Mouse (Mus musculus): ENCODE results near the gene Dmrt3. TPM values are rescaled to one million over a fixed set of nuclear protein-coding genes. Genes with fewer than 3 reads are reported as not detected.

The Dmrt3 gene
- polyA plus RNA-seq, 1 experiment = 0.06 TPM

- no peak for TF ChIP-seq MYOD1 (IDR thresholded peaks at IDR 0.05; ENCODE audit: control insufficient read depth in 1 of 3, insufficient read length in 2 of 3, low read depth in 2 of 3)
- TF ChIP-seq MYOG (IDR thresholded peaks at IDR 0.05; ENCODE audit: control insufficient read depth in 1 of 3, insufficient read depth in 1 of 3, insufficient read length in 2 of 3, low read depth in 2 of 3) = no peak
- TF ChIP-seq TCF3 (IDR thresholded peaks at IDR 0.05; ENCODE audit: insufficient read length, low read depth) = no peak
- TF ChIP-seq POLR2A (IDR thresholded peaks at IDR 0.05; ENCODE audit: insufficient read length, low read depth) = no peak
- TF ChIP-seq SRF (IDR thresholded peaks at IDR 0.05; ENCODE audit: control insufficient read depth, insufficient read length, low read depth) = no peak
- TF ChIP-seq REST (IDR thresholded peaks at IDR 0.05; ENCODE audit: insufficient read depth, insufficient read length) = no peak
- no peak for TF ChIP-seq E2F4 (IDR thresholded peaks at IDR 0.05; ENCODE audit: insufficient read depth)
- no peak for TF ChIP-seq CEBPB (IDR thresholded peaks at IDR 0.05; ENCODE audit: insufficient read depth, poor library complexity, severe bottlenecking)
- TF ChIP-seq POLR2AphosphoS2 (IDR thresholded peaks at IDR 0.05; ENCODE audit: insufficient read length, low read depth) = no peak
- TF ChIP-seq TCF12 (IDR thresholded peaks at IDR 0.05; ENCODE audit: insufficient read depth, poor library complexity, severe bottlenecking) = no peak
- no peak overlapping the region for H3K4me2 ChIP-seq (ENCODE audit: low read depth)
Observed at GRCm38 (mm10) chr19:25601966-25602365, 8.1 kb upstream of the Dmrt3 start.

DNA sequence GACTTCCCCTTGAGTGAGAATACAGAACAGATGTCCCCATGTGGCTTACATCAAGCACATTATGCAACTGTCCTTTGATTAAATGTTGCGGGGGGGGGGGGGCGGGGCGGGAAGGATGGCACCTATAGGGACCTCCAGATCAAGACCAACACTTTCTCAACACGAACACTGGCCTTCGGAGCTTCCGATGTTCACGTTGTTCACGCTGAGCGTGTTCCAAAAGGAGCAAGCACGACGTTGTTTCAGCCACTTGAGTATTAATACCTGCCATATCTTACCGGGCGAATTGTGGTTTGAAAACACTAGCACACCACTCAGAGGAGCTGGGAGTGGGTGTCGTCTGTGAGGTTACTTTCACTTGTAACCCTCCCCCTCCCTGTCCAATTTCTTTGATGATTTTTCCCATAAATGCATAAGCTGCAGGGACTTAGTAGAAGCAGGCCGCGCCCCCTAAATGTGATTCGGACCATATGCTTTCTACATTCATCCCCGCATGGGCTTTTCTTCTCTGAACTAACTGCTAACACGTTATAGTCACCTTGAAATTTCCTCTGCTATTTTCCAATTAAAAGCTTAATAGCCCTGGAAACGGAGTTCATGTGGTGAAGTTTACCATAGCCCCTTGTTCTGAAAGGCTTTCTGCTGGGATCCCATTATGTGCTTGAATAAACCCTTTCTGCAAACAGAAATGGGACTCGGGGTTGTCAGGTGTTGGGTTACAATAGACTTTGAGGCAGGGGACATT lies 2.5 kb upstream of the Dmrt3 start:
- TF ChIP-seq POLR2A (IDR thresholded peaks at IDR 0.05; ENCODE audit: insufficient read length, low read depth) = no peak
- no peak for TF ChIP-seq TCF12 (IDR thresholded peaks at IDR 0.05; ENCODE audit: insufficient read depth, poor library complexity, severe bottlenecking)
- TF ChIP-seq MYOG (IDR thresholded peaks at IDR 0.05; ENCODE audit: control insufficient read depth in 1 of 3, insufficient read depth in 1 of 3, insufficient read length in 2 of 3, low read depth in 2 of 3) = no peak
- TF ChIP-seq USF1 (IDR thresholded peaks at IDR 0.05; ENCODE audit: low read depth) = no peak
- no peak for TF ChIP-seq MAX (IDR thresholded peaks at IDR 0.05; ENCODE audit: low read depth)
- no peak for TF ChIP-seq CEBPB (IDR thresholded peaks at IDR 0.05; ENCODE audit: insufficient read depth, poor library complexity, severe bottlenecking)
- TF ChIP-seq POLR2AphosphoS2 (IDR thresholded peaks at IDR 0.05; ENCODE audit: insufficient read length, low read depth) = no peak
- no peak for TF ChIP-seq TCF3 (IDR thresholded peaks at IDR 0.05; ENCODE audit: insufficient read length, low read depth)
- no peak for TF ChIP-seq REST (IDR thresholded peaks at IDR 0.05; ENCODE audit: insufficient read depth, insufficient read length)
- TF ChIP-seq SRF (IDR thresholded peaks at IDR 0.05; ENCODE audit: control insufficient read depth, insufficient read length, low read depth) = no peak
- no peak for TF ChIP-seq E2F4 (IDR thresholded peaks at IDR 0.05; ENCODE audit: insufficient read depth)
- no peak for TF ChIP-seq MYOD1 (IDR thresholded peaks at IDR 0.05; ENCODE audit: control insufficient read depth in 1 of 3, insufficient read length in 2 of 3, low read depth in 2 of 3)
- Histone ChIP-seq H3K36me3 (ENCODE audit: control insufficient read depth, insufficient read depth) (no peaks in the 10 kb centered on the region), H3K27me3 (ENCODE audit: control insufficient read depth, insufficient read depth, insufficient read length) (peaks cover 61% of the 10 kb centered on the region), H3K79me2 (ENCODE audit: control insufficient read depth, insufficient read depth) (no peaks in the 10 kb centered on the region), H3ac (ENCODE audit: control insufficient read depth, insufficient read length) (no peak overlapping the region), H3K4me2 (ENCODE audit: low read depth) (no peak overlapping the region), H3K4me3 (no peak overlapping the region)

More at GRCm38 (mm10) chr19:25601966-25602365, 8.1 kb upstream of the Dmrt3 start:
- H3K36me3 ChIP-seq (ENCODE audit: control insufficient read depth, insufficient read depth) = no peaks in the 10 kb centered on the region
- H3K79me2 ChIP-seq (ENCODE audit: control insufficient read depth, insufficient read depth) = no peaks in the 10 kb centered on the region
- H3K27me3 ChIP-seq (ENCODE audit: control insufficient read depth, insufficient read depth, insufficient read length) = peaks cover 50% of the 10 kb centered on the region
- H3ac ChIP-seq (ENCODE audit: control insufficient read depth, insufficient read length) = no peak overlapping the region
- H3K4me3 ChIP-seq = no peak overlapping the region

GRCm38 (mm10) chr19:25608206-25608580 lies 1.9 kb upstream of the Dmrt3 start:
- TF ChIP-seq MYOD1 (IDR thresholded peaks at IDR 0.05; ENCODE audit: control insufficient read depth in 1 of 3, insufficient read length in 2 of 3, low read depth in 2 of 3) = no peak
- TF ChIP-seq POLR2A (IDR thresholded peaks at IDR 0.05; ENCODE audit: insufficient read length, low read depth) = no peak
- TF ChIP-seq SRF (IDR thresholded peaks at IDR 0.05; ENCODE audit: control insufficient read depth, insufficient read length, low read depth) = no peak
- no peak for TF ChIP-seq MYOG (IDR thresholded peaks at IDR 0.05; ENCODE audit: control insufficient read depth in 1 of 3, insufficient read depth in 1 of 3, insufficient read length in 2 of 3, low read depth in 2 of 3)
- no peak for TF ChIP-seq TCF12 (IDR thresholded peaks at IDR 0.05; ENCODE audit: insufficient read depth, poor library complexity, severe bottlenecking)
- no peak for TF ChIP-seq CEBPB (IDR thresholded peaks at IDR 0.05; ENCODE audit: insufficient read depth, poor library complexity, severe bottlenecking)
- no peak overlapping the region for H3K4me2 ChIP-seq (ENCODE audit: low read depth)
- no peaks in the 10 kb centered on the region for H3K79me2 ChIP-seq (ENCODE audit: control insufficient read depth, insufficient read depth)

GRCm38 (mm10) chr19:25608961-25609850 lies 895 bp upstream of the Dmrt3 start:
- Histone ChIP-seq H3K36me3 (ENCODE audit: control insufficient read depth, insufficient read depth) (no peaks in the 10 kb centered on the region), H3K4me2 (ENCODE audit: low read depth) (no peak overlapping the region), H3K27me3 (ENCODE audit: control insufficient read depth, insufficient read depth, insufficient read length) (peaks cover 64% of the 10 kb centered on the region), H3K4me3 (no peak overlapping the region), H3K79me2 (ENCODE audit: control insufficient read depth, insufficient read depth) (no peaks in the 10 kb centered on the region), H3ac (ENCODE audit: control insufficient read depth, insufficient read length) (no peak overlapping the region)
- TF ChIP-seq POLR2A (IDR thresholded peaks at IDR 0.05; ENCODE audit: insufficient read length, low read depth) (no peak), REST (IDR thresholded peaks at IDR 0.05; ENCODE audit: insufficient read depth, insufficient read length) (no peak), MAX (IDR thresholded peaks at IDR 0.05; ENCODE audit: low read depth) (no peak), TCF3 (IDR thresholded peaks at IDR 0.05; ENCODE audit: insufficient read length, low read depth) (no peak), MYOD1 (IDR thresholded peaks at IDR 0.05; ENCODE audit: control insufficient read depth in 1 of 3, insufficient read length in 2 of 3, low read depth in 2 of 3) (no peak), CEBPB (IDR thresholded peaks at IDR 0.05; ENCODE audit: insufficient read depth, poor library complexity, severe bottlenecking) (no peak), POLR2AphosphoS2 (IDR thresholded peaks at IDR 0.05; ENCODE audit: insufficient read length, low read depth) (no peak), SRF (IDR thresholded peaks at IDR 0.05; ENCODE audit: control insufficient read depth, insufficient read length, low read depth) (no peak), TCF12 (IDR thresholded peaks at IDR 0.05; ENCODE audit: insufficient read depth, poor library complexity, severe bottlenecking) (no peak), USF1 (IDR thresholded peaks at IDR 0.05; ENCODE audit: low read depth) (no peak), MYOG (IDR thresholded peaks at IDR 0.05; ENCODE audit: control insufficient read depth in 1 of 3, insufficient read depth in 1 of 3, insufficient read length in 2 of 3, low read depth in 2 of 3) (no peak), E2F4 (IDR thresholded peaks at IDR 0.05; ENCODE audit: insufficient read depth) (no peak)

More at GRCm38 (mm10) chr19:25608206-25608580, 1.9 kb upstream of the Dmrt3 start:
- Histone ChIP-seq H3K27me3 (ENCODE audit: control insufficient read depth, insufficient read depth, insufficient read length) (peaks cover 59% of the 10 kb centered on the region), H3K4me3 (no peak overlapping the region), H3K36me3 (ENCODE audit: control insufficient read depth, insufficient read depth) (no peaks in the 10 kb centered on the region), H3ac (ENCODE audit: control insufficient read depth, insufficient read length) (no peak overlapping the region)

Measured in myocyte (in vitro differentiated cells).